Mouse (Mus musculus): Measurements from ENCODE around the gene C1qbp. TPM values are rescaled to one million over a fixed set of nuclear protein-coding genes. Genes with fewer than 3 reads are reported as not detected.

C1qbp gene
- 210 and 227 TPM in 2 replicates for polyA plus RNA-seq (2014; fragmentation: Nextera tagmentation; extraction: Ambion mirVana)

GRCm38 (mm10) chr11:70982557-70983228 is at the start of gene C1qbp:
Gene C1qbp, minus strand, starts transcription at chr11:70983026.
- WGBS: under 1% methylated on average over 61 of the region's 64 CpGs
- peak; percentile 93 for ATAC-seq (ENCODE audit: insufficient number of reproducible peaks, insufficient read depth, low FRiP score, low read depth)
- H3K27me3 ChIP-seq (ENCODE audit: control insufficient read depth, insufficient read depth, low read length): no peaks in the 10 kb centered on the region

GRCm38 (mm10) chr11:71032070-71032469 is 49.2 kb upstream of the C1qbp start:
- peaks cover 7% of the 10 kb centered on the region; the same call in 1 of the 2 replicates for H3K4me1 ChIP-seq (ENCODE audit: control insufficient read depth, insufficient read depth, low read length)
- H3K27ac ChIP-seq (ENCODE audit: low read length): peak overlapping the region; percentile 88
- 48% methylated on average over 7 of the region's 7 CpGs for WGBS
- no peaks in the 10 kb centered on the region for H3K9me3 ChIP-seq (ENCODE audit: control insufficient read depth, low read depth, low read length)
- peak overlapping the region; percentile 82 for H3K4me2 ChIP-seq (replicated peaks; ENCODE audit: low read depth, low read length)
- ATAC-seq (ENCODE audit: insufficient number of reproducible peaks, insufficient read depth, low FRiP score, low read depth): no peak
- peak overlapping the region; percentile 58 for H3K9ac ChIP-seq (replicated peaks; ENCODE audit: low read depth, low read length)
- no peaks in the 10 kb centered on the region for H3K27me3 ChIP-seq (ENCODE audit: control insufficient read depth, insufficient read depth, low read length)
- H3K4me3 ChIP-seq (ENCODE audit: low read depth, low read length): peak overlapping the region; percentile 56
- peaks cover 9% of the 10 kb centered on the region; the same call in 1 of the 2 replicates for H3K36me3 ChIP-seq (ENCODE audit: control insufficient read depth, insufficient read depth, low read length)

More at GRCm38 (mm10) chr11:70982557-70983228, at the start of gene C1qbp:
- Histone ChIP-seq H3K9ac (replicated peaks; ENCODE audit: low read depth, low read length) (peak within 1 kb of the TSS; percentile 87), H3K4me2 (replicated peaks; ENCODE audit: low read depth, low read length) (peak within 1 kb of the TSS; percentile 78), H3K36me3 (ENCODE audit: control insufficient read depth, insufficient read depth, low read length) (peaks cover 56% of the 10 kb centered on the region), H3K9me3 (ENCODE audit: control insufficient read depth, low read depth, low read length) (no peaks in the 10 kb centered on the region), H3K4me1 (ENCODE audit: control insufficient read depth, insufficient read depth, low read length) (peaks cover 7% of the 10 kb centered on the region; the same call in 1 of the 2 replicates), H3K27ac (ENCODE audit: low read length) (no peak within 1 kb of the TSS), H3K4me3 (ENCODE audit: low read depth, low read length) (peak within 1 kb of the TSS; percentile 99)

GRCm38 (mm10) chr11:71029403-71030118 is 46.7 kb upstream of the C1qbp start:
- Histone ChIP-seq H3K4me1 (ENCODE audit: control insufficient read depth, insufficient read depth, low read length) (peaks cover 7% of the 10 kb centered on the region; the same call in 1 of the 2 replicates), H3K9me3 (ENCODE audit: control insufficient read depth, low read depth, low read length) (no peaks in the 10 kb centered on the region), H3K27me3 (ENCODE audit: control insufficient read depth, insufficient read depth, low read length) (no peaks in the 10 kb centered on the region), H3K36me3 (ENCODE audit: control insufficient read depth, insufficient read depth, low read length) (peaks cover 31% of the 10 kb centered on the region), H3K4me2 (replicated peaks; ENCODE audit: low read depth, low read length) (no peak overlapping the region), H3K27ac (ENCODE audit: low read length) (no peak overlapping the region), H3K9ac (replicated peaks; ENCODE audit: low read depth, low read length) (no peak overlapping the region), H3K4me3 (ENCODE audit: low read depth, low read length) (no peak overlapping the region)
- no peak for ATAC-seq (ENCODE audit: insufficient number of reproducible peaks, insufficient read depth, low FRiP score, low read depth)
- WGBS: 78% methylated on average over 3 of the region's 3 CpGs

GRCm38 (mm10) chr11:71028280-71028679 is 45.5 kb upstream of the C1qbp start:
- Histone ChIP-seq H3K27ac (ENCODE audit: low read length) (no peak overlapping the region), H3K4me3 (ENCODE audit: low read depth, low read length) (no peak overlapping the region), H3K4me1 (ENCODE audit: control insufficient read depth, insufficient read depth, low read length) (peaks cover 7% of the 10 kb centered on the region; the same call in 1 of the 2 replicates), H3K4me2 (replicated peaks; ENCODE audit: low read depth, low read length) (no peak overlapping the region), H3K27me3 (ENCODE audit: control insufficient read depth, insufficient read depth, low read length) (no peaks in the 10 kb centered on the region), H3K36me3 (ENCODE audit: control insufficient read depth, insufficient read depth, low read length) (peaks cover 36% of the 10 kb centered on the region), H3K9ac (replicated peaks; ENCODE audit: low read depth, low read length) (no peak overlapping the region), H3K9me3 (ENCODE audit: control insufficient read depth, low read depth, low read length) (no peaks in the 10 kb centered on the region)
- WGBS: 77% methylated on average over 3 of the region's 3 CpGs
- no peak for ATAC-seq (ENCODE audit: insufficient number of reproducible peaks, insufficient read depth, low FRiP score, low read depth)

GRCm38 (mm10) chr11:71019201-71020068 is 36.6 kb upstream of the C1qbp start, which contains the start of the genes Mis12 and Derl2:
Gene Mis12, plus strand, starts transcription at chr11:71019611.
Gene Derl2, minus strand, starts transcription at chr11:71019841.
- H3K4me1 ChIP-seq (ENCODE audit: control insufficient read depth, insufficient read depth, low read length): peaks cover 22% of the 10 kb centered on the region
- H3K27ac ChIP-seq (ENCODE audit: low read length): peak within 1 kb of the TSS; percentile 93
- H3K4me2 ChIP-seq (replicated peaks; ENCODE audit: low read depth, low read length): peak within 1 kb of the TSS; percentile 79
- no peaks in the 10 kb centered on the region for H3K9me3 ChIP-seq (ENCODE audit: control insufficient read depth, low read depth, low read length)
- WGBS: under 1% methylated on average over 71 of the region's 71 CpGs
- peaks cover 4% of the 10 kb centered on the region; the same call in 1 of the 2 replicates for H3K36me3 ChIP-seq (ENCODE audit: control insufficient read depth, insufficient read depth, low read length)
- peak within 1 kb of the TSS; percentile 89 for H3K4me3 ChIP-seq (ENCODE audit: low read depth, low read length)
- H3K27me3 ChIP-seq (ENCODE audit: control insufficient read depth, insufficient read depth, low read length): no peaks in the 10 kb centered on the region
- ATAC-seq (ENCODE audit: insufficient number of reproducible peaks, insufficient read depth, low FRiP score, low read depth): peak; percentile 100
- peak within 1 kb of the TSS; percentile 77 for H3K9ac ChIP-seq (replicated peaks; ENCODE audit: low read depth, low read length)

- WGBS: 5% methylated on average over 28 of the region's 28 CpGs
- Histone ChIP-seq H3K36me3 (ENCODE audit: control insufficient read depth, insufficient read depth, low read length) (no peaks in the 10 kb centered on the region; the same call in 1 of the 2 replicates), H3K4me3 (ENCODE audit: low read depth, low read length) (peak overlapping the region; percentile 89), H3K4me2 (replicated peaks; ENCODE audit: low read depth, low read length) (peak overlapping the region; percentile 54), H3K27ac (ENCODE audit: low read length) (peak overlapping the region; percentile 56), H3K27me3 (ENCODE audit: control insufficient read depth, insufficient read depth, low read length) (no peaks in the 10 kb centered on the region), H3K4me1 (ENCODE audit: control insufficient read depth, insufficient read depth, low read length) (peaks cover 22% of the 10 kb centered on the region), H3K9me3 (ENCODE audit: control insufficient read depth, low read depth, low read length) (no peaks in the 10 kb centered on the region), H3K9ac (replicated peaks; ENCODE audit: low read depth, low read length) (peak overlapping the region; percentile 67)
- peak; percentile 8 for ATAC-seq (ENCODE audit: insufficient number of reproducible peaks, insufficient read depth, low FRiP score, low read depth)
These were observed 35.8 kb upstream of the C1qbp start for GRCm38 (mm10) chr11:71018416-71019200.

GRCm38 (mm10) chr11:71017051-71017450 is 34.2 kb upstream of the C1qbp start:
- Histone ChIP-seq H3K4me1 (ENCODE audit: control insufficient read depth, insufficient read depth, low read length) (peaks cover 22% of the 10 kb centered on the region), H3K36me3 (ENCODE audit: control insufficient read depth, insufficient read depth, low read length) (peaks cover 10% of the 10 kb centered on the region), H3K4me3 (ENCODE audit: low read depth, low read length) (no peak overlapping the region), H3K27ac (ENCODE audit: low read length) (no peak overlapping the region), H3K27me3 (ENCODE audit: control insufficient read depth, insufficient read depth, low read length) (no peaks in the 10 kb centered on the region), H3K9ac (replicated peaks; ENCODE audit: low read depth, low read length) (no peak overlapping the region), H3K9me3 (ENCODE audit: control insufficient read depth, low read depth, low read length) (no peaks in the 10 kb centered on the region), H3K4me2 (replicated peaks; ENCODE audit: low read depth, low read length) (no peak overlapping the region)
- ATAC-seq (ENCODE audit: insufficient number of reproducible peaks, insufficient read depth, low FRiP score, low read depth): no peak
- WGBS: 85% methylated on average over 1 of the region's 1 CpGs
